Mouse (Mus musculus) frontal cortex, postnatal 36 days (tissue): ENCODE results near the gene Cfap299.
A peak's percentile ranks its signal among the peaks of the same experiment; 100 is the strongest.

ENCODE experiments used
- DNase-seq, 2 experiments: peaks; one replicate each; pipeline ENCODE4 v3.0.0; 2022; ENCODE audit warnings: low spot score in 2 of 2

The Cfap299 gene

DNA sequence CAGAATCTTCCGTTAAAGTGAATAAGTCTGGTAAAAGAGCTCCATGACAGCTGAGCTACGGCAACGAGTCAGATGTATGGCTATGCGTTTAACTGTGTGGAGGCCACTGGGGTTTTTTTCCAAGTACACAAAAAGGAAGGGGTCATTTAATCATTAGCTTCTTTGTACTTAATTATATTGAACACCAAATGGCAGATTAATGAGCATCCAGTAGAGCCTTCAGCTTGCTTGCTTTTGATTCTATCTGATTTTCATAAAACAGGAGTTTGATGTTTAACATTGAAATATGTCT is 47.6 kb downstream of the Cfap299 start:
- no peak for DNase-seq

DNA sequence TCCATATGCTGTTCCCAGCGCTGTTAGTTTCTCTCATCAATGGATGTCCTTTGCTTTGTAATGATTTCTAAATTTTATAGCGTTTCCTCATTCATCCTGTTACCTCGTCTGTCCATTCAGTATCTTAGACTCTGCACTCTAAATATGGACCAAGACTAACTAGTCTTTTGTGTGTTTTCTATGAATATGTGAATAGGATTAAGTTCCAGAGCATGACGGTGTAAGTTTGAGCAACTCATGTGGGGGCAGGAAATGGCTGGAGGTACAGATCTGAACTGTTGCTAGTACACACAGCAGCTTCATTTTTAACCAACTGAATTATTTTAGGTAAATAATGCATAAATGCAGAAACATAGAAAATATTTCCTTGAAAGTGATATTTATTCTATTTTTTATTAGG is 51.3 kb downstream of the Cfap299 start:
- no peak for DNase-seq

DNA sequence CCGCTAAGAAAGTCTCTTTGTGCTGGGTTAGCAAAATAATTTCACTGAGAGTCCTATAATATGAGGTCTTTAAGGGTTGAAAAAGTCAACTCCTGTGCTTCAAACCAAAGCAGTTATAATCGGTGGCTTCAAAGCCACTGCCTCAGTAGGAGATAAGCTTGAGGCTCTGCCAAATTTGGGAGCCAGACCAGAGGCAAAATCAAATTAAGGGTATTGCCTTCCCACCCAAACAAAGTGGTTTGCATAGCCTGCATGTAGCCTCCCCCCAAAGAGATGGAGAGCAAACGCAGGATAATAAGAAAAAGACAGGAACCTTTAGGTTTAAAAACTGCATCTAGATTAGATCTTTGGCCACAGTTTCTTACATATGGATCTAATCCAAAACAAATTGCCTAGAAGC is 58.0 kb downstream of the Cfap299 start:
- DNase-seq, result no peak

DNA sequence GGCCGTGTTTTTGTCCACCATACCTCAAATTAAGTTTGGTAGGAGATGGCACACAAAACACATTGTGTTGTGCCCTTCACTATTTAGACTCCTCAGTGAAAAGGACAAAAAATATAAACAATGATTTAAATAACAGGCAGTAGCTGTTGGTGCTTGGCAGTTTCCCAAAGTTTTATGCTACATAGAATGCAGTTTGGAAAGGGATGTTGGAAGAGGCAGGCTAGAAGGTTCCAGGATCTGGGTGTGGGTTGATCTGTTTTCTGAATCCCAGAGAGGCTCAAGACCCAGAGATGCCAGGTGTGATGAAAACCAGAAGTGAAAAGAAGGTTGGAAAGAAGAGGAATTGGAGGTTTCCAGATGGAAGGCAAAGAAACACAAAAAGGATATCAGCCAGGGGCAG is 73.1 kb downstream of the Cfap299 start:
- peak in 1 of 2 experiments; percentile 33 for DNase-seq

DNA sequence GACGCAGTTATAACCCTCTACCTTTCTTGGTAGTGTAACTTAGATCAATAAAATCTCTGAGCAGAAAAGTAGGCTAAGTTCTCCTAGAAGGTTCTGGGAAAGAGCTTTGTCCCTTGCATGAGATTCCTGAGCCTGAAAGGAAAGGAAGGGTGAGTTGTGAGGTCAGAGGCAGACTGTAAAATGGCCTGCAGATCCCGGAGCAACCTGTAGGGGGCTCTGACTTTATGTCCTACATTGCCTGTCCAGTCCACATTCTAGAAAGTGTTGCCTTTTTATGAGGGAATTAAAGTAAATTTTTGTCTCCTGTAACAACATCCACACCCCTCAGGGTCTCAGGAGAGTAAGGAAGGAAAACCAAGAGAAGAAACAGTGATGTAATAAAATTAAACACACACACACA is 81.0 kb downstream of the Cfap299 start:
- DNase-seq, result no peak

DNA sequence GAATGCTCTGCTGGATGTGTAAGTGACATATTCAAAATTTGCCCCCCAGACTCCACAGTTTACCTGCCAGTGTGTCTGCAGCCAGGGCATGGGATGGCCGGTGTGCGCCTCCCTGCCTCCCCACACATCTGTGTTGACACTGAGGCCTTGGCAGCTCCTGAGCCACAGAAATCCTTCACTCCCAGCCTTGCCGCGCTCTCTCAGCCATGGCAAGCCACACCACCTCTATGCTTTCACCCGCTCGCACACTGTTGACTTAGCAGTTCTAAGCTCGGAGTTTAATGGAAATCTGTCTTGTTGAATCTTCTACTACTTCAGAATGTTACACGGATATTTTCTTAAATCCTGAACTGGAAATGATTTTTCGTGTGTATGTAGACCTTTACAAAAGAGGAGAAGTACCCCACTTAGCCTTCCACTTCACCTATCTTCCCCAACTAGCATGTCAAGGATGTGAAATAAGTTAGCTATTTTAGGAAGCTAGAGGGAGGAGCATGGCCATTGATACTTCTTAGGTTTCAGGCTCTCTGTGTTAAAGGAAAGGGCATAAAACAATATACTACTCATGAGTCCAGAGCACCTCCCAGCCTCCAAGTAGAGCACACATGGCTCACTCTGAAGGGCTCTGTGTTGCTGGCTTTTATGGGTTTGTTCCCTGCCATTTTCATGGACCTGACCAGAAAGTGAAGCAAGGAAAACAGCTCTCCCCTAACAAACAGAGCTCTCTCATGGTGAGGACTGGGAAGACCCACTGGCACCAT is 87.5 kb downstream of the Cfap299 start:
- DNase-seq, result no peak

DNA sequence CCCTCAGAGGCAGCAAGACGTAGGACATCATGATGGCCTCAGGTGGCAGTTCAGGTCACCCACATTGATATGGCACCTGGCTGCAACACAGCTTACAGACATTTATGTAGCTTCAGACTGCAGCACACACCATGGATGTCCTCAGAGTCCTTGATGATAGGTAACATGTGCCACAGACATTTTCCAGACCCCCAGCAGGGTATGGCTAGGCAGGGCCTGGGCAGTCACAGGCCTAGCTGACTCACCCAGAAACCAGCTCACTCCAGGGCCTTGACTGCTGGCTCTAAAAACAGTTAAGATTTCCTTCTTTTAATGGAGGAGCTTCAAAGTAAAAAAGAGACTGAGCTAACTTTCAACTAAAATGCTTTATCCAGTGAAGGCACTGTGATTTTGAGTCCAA is 95.9 kb downstream of the Cfap299 start:
- DNase-seq, result no peak

DNA sequence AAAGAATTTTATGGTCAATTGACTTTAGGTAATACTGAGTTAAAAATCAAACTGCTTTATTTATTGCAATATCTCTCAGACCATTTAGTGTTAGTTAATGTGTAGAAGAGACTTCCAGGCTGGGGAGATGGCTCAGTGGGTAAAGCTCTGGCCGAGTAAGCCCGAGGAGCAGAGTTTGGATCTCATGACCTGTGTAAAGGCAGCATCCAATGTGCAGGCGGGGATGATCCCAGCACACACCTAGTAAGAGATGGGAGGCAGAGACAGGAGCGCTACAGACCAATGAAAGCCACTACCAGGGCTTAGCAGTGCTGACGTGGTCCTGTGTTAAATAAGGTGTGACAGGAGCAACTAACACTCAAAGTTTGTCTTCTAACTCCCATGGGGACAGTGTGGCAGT is 97.0 kb downstream of the Cfap299 start:
- no peak for DNase-seq

DNA sequence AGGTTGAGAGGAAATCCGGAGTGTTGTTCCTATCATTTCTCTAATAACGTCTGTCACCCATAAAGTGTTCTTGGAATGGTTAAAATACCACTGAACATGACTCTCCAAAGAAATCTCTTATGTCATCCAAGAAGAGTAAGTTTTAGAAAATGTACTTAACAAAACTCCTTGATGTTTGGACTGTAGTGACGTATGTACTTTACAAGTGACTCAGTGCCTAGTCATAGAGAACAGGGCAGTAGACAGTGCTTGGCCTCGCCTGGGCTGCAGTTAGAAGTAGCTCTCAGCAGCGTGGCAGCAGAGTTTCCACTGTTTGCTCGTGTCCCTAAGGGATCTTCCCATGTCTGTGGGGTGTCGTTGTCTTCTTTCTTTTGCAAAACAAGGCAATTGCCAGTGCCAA is 101.0 kb downstream of the Cfap299 start:
- DNase-seq, result no peak

DNA sequence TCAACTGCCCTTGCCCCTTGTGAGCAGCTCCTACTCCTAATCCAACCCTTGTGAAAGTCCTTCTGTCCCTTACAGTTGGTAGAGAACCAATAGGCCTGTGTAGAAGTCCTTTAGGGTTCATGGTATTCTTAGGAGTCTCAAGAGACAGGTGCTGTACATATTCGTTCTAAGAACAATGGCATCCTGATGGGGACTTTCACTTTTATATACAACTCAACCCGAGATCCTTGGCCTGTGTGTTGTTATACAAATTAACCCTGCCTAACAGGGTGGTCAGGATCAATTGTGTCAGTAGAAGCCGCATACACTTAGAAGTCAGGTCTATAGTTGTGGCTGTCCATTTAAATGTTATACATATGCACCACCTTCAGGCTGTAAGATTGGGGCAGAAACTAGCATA is 109.6 kb downstream of the Cfap299 start:
- no peak for DNase-seq

DNA sequence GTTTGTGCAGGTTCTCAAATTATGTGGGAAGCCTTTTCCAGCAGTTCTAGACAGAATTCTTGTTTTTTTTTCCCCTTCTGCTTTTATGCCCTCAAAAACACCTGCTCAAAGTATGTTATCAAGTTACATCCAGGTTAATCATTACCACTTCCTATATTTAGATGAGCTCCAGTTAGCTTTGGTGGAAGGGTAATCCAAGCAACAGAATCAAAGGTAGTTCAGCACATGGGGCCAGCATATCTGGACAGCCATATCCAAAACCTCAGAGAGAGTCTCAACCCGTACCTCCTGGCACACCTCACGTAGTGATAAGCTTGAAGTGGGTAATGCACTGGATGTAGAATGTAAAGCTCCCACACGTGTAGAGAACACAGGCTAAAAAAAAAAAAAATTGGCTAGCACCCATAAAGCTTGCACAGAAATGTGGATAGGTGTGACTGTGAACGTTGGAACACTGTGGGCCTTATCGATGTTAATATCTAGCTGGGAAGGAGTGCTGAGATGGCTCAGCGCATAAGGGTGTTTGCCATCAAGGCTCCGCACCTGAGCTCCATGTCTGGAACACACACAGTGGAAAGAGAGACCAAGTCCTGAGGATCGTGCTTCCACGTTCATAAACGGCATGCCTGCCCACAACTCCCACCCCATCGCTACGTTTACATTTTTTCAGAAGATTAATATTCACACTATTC is 117.8 kb downstream of the Cfap299 start:
- no peak for DNase-seq

DNA sequence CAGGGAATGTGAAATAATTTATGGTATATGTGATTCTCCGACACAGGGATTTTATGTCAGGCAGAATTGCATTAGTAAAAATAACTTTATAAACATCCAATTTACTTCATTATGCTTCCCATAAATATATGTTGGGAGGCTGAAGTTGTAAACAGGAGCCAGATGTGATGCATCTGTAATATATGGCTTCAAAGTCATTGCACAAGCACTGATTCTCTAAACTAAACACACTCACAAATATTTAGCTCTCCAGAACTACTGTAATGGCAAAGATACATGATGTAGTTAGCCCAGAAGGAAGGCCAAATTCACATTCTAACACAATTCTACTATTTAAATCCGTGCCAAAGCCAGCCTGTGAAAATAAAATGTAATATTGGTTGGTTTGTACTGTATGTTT is 120.8 kb downstream of the Cfap299 start:
- DNase-seq, result no peak

DNA sequence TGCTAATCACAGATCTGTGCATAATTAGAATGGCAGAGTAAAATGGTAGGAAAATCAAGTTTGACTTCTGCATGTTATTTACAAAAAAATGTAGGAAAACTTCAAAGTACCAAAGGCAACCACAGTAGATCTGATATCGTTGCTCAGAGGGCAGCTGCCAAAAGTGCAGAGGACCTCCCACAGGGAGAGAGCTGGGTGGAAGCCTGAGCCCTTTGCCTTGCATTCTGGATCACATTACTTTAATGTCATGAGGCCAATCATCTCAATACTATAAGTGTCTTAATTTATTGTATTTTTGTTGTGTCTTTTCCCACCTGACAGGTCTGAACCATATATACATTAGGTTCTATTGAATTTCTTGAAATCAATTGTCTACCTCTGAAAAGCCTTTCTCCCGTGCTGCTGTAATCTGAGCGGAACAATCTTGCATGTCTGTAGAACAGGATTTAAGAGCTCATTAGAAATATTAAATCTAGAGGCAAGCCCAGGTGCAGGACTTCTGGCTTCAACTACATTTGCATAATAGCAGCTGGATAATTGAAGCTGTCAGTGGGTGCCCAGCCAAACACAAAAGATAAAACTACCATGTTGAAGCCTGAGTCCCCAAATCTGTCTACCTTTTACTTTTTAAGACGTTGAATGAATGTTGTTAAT is 137.9 kb downstream of the Cfap299 start:
- DNase-seq, result no peak

DNA sequence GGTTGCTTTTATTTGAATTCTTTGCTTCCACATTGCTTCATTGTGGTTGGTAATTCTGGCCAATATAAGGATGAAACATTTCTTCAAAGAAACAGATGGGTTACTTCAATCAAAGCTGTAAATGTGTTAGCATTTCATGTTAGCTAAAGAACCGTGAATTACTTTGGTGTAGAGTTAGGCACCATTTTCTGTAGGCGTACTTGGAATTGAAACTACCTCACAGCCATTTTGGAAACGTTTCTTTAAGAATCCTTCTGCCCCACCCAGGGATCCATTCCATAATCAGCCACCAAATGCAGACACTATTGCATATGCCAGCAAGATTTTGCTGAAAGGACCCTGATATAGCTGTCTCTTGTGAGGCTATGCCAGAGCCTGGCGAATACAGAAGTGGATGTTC is 140.9 kb downstream of the Cfap299 start:
- peak in 1 of 2 experiments; percentile 36 for DNase-seq

DNA sequence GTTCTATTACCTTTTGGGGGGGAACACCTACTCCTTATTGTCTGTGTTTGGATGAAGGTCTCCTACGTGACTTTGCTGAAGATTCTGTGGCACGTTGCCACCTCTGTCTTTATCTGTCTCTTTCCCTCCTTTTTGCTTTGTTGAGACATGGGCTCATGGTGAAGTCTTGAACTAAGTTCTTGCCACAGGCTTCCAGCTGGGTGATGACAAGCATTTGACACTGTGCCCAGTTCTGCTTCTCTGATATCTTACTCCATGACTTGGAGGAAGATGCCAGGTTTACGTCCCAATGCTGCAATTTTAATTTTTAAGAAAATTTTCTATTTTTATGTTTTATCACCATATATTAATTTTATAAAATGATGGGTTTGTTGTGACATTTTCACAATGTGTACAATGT is 147.4 kb downstream of the Cfap299 start:
- DNase-seq, result no peak

DNA sequence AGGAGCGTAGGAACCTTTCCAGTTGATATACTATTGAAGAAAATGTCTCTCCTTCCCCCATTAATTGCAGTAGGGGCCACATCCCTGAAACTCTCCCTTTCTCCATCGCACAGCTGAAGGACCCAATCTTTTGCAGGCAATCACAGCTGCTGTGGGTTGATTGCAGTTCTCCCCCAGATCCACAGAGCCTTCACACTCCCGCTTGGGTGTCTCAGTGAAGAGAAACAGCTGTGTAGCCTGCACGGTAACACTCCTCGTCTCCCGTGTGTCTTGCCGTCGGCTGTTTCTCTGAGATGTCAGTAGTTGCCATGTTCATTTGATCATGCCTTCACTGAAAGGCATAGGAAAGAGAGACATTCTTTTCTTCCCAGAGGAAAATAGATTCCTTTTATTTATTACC is 148.2 kb downstream of the Cfap299 start:
- peak in 1 of 2 experiments; percentile 9 for DNase-seq

DNA sequence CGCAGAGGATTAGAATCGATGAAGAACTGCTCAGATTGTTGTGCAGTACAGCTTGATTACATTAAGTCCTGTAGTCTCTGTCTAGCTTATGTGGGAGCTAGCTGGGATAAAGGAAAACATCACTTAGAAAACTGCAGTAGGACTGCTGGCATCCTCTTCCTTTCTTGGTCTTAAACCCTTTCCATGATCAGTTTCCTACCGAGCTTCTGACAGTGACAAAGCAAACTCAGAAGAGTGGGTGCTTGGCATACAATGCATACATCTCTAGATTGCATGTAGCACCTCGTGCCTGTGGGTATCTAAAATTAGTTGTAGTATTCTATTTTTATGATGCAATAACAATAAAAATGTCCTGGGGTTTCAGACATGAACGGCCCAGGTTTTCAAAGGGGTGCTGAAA is 154.4 kb downstream of the Cfap299 start:
- no peak for DNase-seq

DNA sequence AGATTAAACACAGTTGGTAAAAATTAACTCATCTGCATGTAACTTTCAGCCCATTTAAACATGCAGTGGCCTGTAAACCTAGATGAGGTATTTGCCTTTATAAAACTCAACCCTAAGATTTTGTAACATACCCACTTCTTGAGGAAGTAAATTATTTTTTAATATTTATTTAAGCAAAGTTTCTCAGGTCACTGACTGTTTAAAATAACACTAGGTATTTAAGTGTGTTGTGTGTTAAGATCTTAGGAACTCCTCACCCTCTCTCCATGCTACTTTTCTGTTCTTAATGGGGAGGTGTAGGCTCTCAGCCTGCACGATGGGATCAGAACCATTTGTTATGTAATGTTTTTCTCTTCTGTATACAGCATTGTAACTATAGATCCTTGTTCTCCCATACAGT is 156.1 kb downstream of the Cfap299 start:
- no peak for DNase-seq

DNA sequence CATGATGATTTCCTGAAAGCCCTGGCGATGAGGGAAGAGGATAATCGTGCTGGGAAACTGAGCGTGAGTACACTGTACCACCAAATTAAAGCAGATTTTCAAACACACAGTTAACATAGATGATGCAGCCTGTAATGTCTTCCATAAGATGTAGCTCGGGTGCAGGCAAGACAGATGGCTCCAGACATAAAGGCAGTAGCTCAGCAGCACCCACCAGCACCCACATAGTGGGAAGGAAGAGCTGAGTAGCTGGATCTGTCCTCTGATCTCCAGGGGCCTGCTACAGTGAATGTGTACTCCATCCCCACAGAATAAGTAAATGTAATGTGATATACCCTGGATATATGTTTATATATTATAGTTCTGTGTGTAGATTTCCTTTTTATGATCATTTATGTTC is 169.2 kb downstream of the Cfap299 start:
- DNase-seq, result peak in 1 of 2 experiments; percentile 9

DNA sequence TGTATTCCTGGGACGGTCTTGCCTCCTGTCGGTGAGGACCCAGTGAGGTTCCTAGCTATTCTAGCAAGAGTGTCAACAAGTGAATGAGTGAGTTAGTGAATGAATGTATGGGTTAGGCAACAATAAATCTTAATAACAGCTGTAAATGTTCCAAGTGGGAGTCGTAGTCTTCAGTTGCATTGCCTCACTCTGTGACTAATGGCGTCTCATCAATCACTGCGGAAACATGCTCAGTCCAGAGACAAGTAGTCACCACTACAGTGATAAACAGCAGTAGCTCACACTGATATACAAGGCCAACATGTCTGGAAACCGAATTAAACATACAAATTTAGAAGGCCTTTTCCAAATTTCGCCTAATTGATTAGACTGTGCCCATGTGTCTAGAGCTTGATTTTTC is 187.1 kb downstream of the Cfap299 start:
- no peak for DNase-seq

DNA sequence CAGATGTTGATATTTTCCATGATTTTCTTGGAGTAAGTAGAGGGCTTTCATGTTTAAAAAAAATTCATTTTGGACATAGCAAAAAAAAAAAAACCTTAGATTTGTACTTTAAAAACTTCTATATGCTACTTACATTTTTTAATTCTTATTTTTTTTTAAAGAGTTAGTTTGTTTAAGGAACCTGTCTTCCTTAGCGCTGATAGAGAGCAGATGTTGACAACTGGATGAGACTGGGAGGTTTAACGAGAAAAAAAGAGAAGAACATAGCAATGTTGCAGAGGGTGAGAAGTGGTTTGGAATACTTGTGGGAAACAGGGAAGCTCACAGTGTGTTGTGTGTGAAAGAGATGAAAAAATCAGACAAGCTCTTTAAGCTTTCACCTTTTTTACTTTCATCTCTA is 191.0 kb downstream of the Cfap299 start:
- no peak for DNase-seq

DNA sequence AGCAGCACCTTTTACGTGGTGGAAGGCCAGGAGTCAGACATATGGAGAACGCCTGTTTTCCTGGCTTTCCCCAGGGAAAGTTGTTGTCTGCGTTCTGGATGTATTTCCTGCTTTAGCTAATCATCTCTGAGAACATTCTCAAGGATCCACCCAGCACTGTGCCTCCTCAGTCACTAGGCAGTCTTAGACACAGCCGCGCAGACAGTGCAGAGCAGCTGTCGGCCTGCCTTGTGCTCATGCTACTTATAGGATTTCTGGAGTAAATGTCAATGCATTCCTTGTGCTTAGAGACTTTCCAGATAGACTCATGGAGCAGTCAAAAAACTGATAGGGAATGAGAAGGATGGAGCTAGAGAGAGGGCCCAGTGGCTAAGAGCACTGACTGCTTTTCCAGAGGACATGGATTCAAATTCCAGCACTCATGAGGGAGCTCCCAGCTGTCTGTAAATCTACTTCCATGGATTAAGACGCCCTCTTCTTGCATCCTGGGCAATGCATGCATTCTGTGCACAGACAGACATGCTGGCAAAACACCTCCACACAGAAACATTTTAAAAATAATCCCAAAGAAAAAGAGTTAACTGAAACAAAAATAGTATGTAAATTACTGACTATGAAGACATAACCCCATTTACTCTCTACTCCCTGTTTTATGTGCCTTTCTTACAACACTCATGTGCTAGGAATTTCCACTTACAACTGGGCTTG is 193.3 kb downstream of the Cfap299 start:
- peak; percentile 4 to 9 for DNase-seq

DNA sequence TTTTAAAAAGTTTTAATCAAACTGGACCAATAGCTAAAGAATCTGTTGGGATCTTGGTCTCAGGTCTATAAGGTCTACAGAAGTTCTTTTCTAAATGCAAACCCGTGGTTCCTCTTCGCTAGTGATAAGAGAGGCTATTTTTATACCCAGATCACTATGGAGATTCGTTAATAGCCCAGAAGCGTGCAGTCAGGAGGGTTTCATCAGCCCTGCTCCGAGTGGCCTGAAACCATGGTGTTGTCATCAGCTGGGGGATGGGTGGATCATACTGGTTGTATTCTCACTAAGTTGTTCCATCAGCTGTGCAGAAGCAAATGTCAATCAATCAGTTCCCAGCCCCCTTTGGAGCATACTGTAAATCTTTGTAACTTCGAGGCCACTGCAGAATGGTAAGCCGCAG is 193.9 kb downstream of the Cfap299 start:
- no peak for DNase-seq
